Mouse (Mus musculus): Measurements from ENCODE around the gene Chrna5. TPM values are rescaled to one million over a fixed set of nuclear protein-coding genes. Genes with fewer than 3 reads are reported as not detected.
"Not testable (repeated sequence)": the region's sequence is repeated elsewhere in the genome, so short reads cannot be mapped to it uniquely, and the experiment has no call there.

Gene Chrna5
- 0.21 and 0.58 TPM in 2 replicates for polyA plus RNA-seq (2015; fragmentation: Nextera tagmentation; extraction: Ambion mirVana)

DNA sequence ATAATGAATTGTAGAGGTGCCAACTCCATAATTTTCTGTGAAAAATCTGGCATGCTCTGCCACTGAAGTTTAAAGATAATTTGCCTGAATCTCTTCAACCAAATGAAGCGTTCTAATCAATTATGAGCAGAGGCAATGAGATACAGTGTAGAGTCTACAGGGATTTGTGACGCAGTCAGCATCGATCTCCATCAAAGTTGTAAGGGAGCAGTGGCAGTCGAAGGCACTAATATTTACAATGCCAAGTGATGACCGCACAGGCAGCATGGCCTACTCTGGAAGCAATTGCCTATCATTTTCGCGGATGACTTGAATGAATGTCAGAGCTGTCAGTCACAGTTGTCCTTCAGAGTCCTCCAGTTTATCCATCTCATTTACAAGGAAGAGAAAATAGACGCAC is at the start of gene Chrna5:
Chrna5 (plus strand) TSS at position 207 of the 400 bp plus-strand sequence.
- Histone ChIP-seq H3K4me3 (ENCODE audit: low read length) (peak within 1 kb of the TSS; percentile 73), H3K27me3 (replicated peaks; ENCODE audit: control insufficient read depth, insufficient read depth, low read length) (peaks cover 26% of the 10 kb centered on the region), H3K9ac (ENCODE audit: low read depth, low read length) (peak within 1 kb of the TSS; percentile 60), H3K4me2 (ENCODE audit: low read depth, low read length) (peak within 1 kb of the TSS; percentile 98), H3K4me1 (ENCODE audit: control insufficient read depth, insufficient read depth, low read length) (peaks cover 6% of the 10 kb centered on the region; the same call in 1 of the 2 replicates), H3K36me3 (ENCODE audit: control insufficient read depth, insufficient read depth, low read length) (no peaks in the 10 kb centered on the region), H3K27ac (ENCODE audit: low read length) (no peak within 1 kb of the TSS), H3K9me3 (ENCODE audit: control insufficient read depth, low read length) (no peaks in the 10 kb centered on the region)
- 63% methylated on average over 8 of the region's 8 CpGs for WGBS
- no peak; the same call in 1 of the 2 replicates for ATAC-seq

GRCm38 (mm10) chr9:54931765-54932164 is 48.9 kb upstream of the Chrna5 start:
- no peaks in the 10 kb centered on the region for H3K36me3 ChIP-seq (ENCODE audit: control insufficient read depth, insufficient read depth, low read length)
- no peak overlapping the region for H3K4me3 ChIP-seq (ENCODE audit: low read length)
- H3K9me3 ChIP-seq (ENCODE audit: control insufficient read depth, low read length): no peaks in the 10 kb centered on the region
- WGBS: 18% methylated on average over 1 of the region's 1 CpGs
- H3K4me2 ChIP-seq (ENCODE audit: low read depth, low read length): no peak overlapping the region
- H3K27me3 ChIP-seq (replicated peaks; ENCODE audit: control insufficient read depth, insufficient read depth, low read length): no peaks in the 10 kb centered on the region
- H3K9ac ChIP-seq (ENCODE audit: low read depth, low read length): no peak overlapping the region
- H3K27ac ChIP-seq (ENCODE audit: low read length): no peak overlapping the region
- ATAC-seq: no peak
- H3K4me1 ChIP-seq (ENCODE audit: control insufficient read depth, insufficient read depth, low read length): no peaks in the 10 kb centered on the region

DNA sequence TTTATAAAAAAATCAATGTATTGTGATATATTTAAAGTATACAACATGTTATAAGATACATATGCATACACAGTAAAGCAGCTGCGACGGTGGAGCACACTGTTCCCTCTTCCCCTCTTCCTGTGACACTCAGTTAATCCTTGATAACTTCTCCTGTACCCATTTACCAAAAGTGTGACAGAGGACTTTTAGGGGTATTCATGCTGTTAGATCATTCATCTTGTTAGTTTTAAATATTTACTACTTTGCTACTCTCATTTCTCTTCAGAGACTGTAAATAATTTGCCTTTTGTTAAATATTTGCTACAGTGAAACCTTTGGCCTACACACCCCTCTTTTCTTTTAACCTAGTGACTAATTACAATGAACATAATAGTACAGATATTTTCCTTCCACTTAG is 48.3 kb upstream of the Chrna5 start:
- no peak overlapping the region for H3K4me2 ChIP-seq (ENCODE audit: low read depth, low read length)
- H3K27me3 ChIP-seq (replicated peaks; ENCODE audit: control insufficient read depth, insufficient read depth, low read length): no peaks in the 10 kb centered on the region
- H3K4me1 ChIP-seq (ENCODE audit: control insufficient read depth, insufficient read depth, low read length): no peaks in the 10 kb centered on the region
- no peak for ATAC-seq
- no peaks in the 10 kb centered on the region for H3K36me3 ChIP-seq (ENCODE audit: control insufficient read depth, insufficient read depth, low read length)
- no peak overlapping the region for H3K27ac ChIP-seq (ENCODE audit: low read length)
- no peak overlapping the region for H3K9ac ChIP-seq (ENCODE audit: low read depth, low read length)
- no peak overlapping the region for H3K4me3 ChIP-seq (ENCODE audit: low read length)
- H3K9me3 ChIP-seq (ENCODE audit: control insufficient read depth, low read length): no peaks in the 10 kb centered on the region
- WGBS: 70% methylated on average over 2 of the region's 2 CpGs

DNA sequence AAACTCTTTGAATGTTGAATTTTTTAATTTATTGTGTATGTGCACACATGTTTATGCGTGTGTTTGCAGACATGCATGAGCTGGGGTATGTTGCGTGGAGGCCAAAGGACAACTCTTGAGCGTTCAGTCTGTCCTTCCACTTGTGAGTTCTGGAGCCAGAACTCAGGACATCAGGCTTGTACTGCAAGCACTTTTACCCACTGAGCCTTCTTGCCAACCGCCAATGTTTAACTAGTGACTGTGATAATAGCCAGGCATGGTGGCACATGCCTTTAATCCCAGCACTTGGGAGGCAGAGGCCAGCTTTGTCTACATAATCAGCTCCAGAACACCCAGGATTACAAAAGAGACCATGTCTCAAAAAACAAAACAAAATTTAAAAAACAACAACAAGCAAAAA is 38.6 kb upstream of the Chrna5 start:
- ATAC-seq: no peak
- 89% methylated on average over 4 of the region's 4 CpGs for WGBS
- no peaks in the 10 kb centered on the region for H3K4me1 ChIP-seq (ENCODE audit: control insufficient read depth, insufficient read depth, low read length)
- H3K36me3 ChIP-seq (ENCODE audit: control insufficient read depth, insufficient read depth, low read length): no peaks in the 10 kb centered on the region
- no peak overlapping the region for H3K4me2 ChIP-seq (ENCODE audit: low read depth, low read length)
- H3K4me3 ChIP-seq (ENCODE audit: low read length): no peak overlapping the region
- H3K27ac ChIP-seq (ENCODE audit: low read length): no peak overlapping the region
- H3K9me3 ChIP-seq (ENCODE audit: control insufficient read depth, low read length): no peaks in the 10 kb centered on the region
- no peaks in the 10 kb centered on the region for H3K27me3 ChIP-seq (replicated peaks; ENCODE audit: control insufficient read depth, insufficient read depth, low read length)
- no peak overlapping the region for H3K9ac ChIP-seq (ENCODE audit: low read depth, low read length)

DNA sequence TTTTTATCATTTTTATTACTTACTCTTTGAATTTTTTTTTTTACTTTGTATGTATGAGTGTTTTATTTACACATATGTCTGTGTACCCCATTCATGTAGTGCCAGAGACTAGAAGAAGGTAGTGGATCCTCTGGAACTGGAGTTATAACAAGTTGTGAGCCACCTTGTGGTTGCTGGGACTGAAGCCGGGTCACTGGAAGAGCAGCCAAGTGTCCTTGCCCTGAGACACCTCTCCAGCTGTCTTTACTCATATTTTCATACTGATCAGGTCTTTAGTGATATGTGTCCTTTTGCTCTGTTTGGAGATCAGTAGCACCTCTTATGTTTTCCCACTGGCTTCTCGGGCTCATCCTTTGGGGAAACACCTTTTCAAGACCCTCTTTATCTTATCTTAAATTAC is 36.2 kb upstream of the Chrna5 start:
- WGBS: 69% methylated on average over 2 of the region's 2 CpGs
- H3K9ac ChIP-seq (ENCODE audit: low read depth, low read length): no peak overlapping the region
- ATAC-seq: no peak

GRCm38 (mm10) chr9:54946256-54946655 is 34.4 kb upstream of the Chrna5 start:
- Histone ChIP-seq H3K27ac (ENCODE audit: low read length) (no peak overlapping the region), H3K36me3 (ENCODE audit: control insufficient read depth, insufficient read depth, low read length) (no peaks in the 10 kb centered on the region), H3K4me2 (ENCODE audit: low read depth, low read length) (no peak overlapping the region), H3K27me3 (replicated peaks; ENCODE audit: control insufficient read depth, insufficient read depth, low read length) (no peaks in the 10 kb centered on the region), H3K4me3 (ENCODE audit: low read length) (no peak overlapping the region), H3K9ac (ENCODE audit: low read depth, low read length) (no peak overlapping the region), H3K4me1 (ENCODE audit: control insufficient read depth, insufficient read depth, low read length) (peaks cover under 1% of the 10 kb centered on the region; the same call in 1 of the 2 replicates), H3K9me3 (ENCODE audit: control insufficient read depth, low read length) (no peaks in the 10 kb centered on the region)
- no peak for ATAC-seq
- 73% methylated on average over 16 of the region's 16 CpGs for WGBS

More for the DNA sequence above, 36.2 kb upstream of the Chrna5 start:
- no peaks in the 10 kb centered on the region for H3K27me3 ChIP-seq (replicated peaks; ENCODE audit: control insufficient read depth, insufficient read depth, low read length)
- no peaks in the 10 kb centered on the region for H3K9me3 ChIP-seq (ENCODE audit: control insufficient read depth, low read length)
- no peak overlapping the region for H3K4me2 ChIP-seq (ENCODE audit: low read depth, low read length)
- no peaks in the 10 kb centered on the region for H3K36me3 ChIP-seq (ENCODE audit: control insufficient read depth, insufficient read depth, low read length)
- H3K4me3 ChIP-seq (ENCODE audit: low read length): no peak overlapping the region
- no peak overlapping the region for H3K27ac ChIP-seq (ENCODE audit: low read length)
- no peaks in the 10 kb centered on the region for H3K4me1 ChIP-seq (ENCODE audit: control insufficient read depth, insufficient read depth, low read length)

- Histone ChIP-seq H3K36me3 (ENCODE audit: control insufficient read depth, insufficient read depth, low read length) (peaks cover 3% of the 10 kb centered on the region; the same call in 1 of the 2 replicates), H3K4me3 (ENCODE audit: low read length) (no peak overlapping the region), H3K9ac (ENCODE audit: low read depth, low read length) (no peak overlapping the region), H3K4me1 (ENCODE audit: control insufficient read depth, insufficient read depth, low read length) (peaks cover 7% of the 10 kb centered on the region; the same call in 1 of the 2 replicates), H3K27me3 (replicated peaks; ENCODE audit: control insufficient read depth, insufficient read depth, low read length) (no peaks in the 10 kb centered on the region), H3K9me3 (ENCODE audit: control insufficient read depth, low read length) (no peaks in the 10 kb centered on the region), H3K27ac (ENCODE audit: low read length) (no peak overlapping the region), H3K4me2 (ENCODE audit: low read depth, low read length) (no peak overlapping the region)
- no peak for ATAC-seq
Observed at GRCm38 (mm10) chr9:54949465-54949864, 31.2 kb upstream of the Chrna5 start.

- H3K36me3 ChIP-seq (ENCODE audit: control insufficient read depth, insufficient read depth, low read length); H3K4me1 ChIP-seq (ENCODE audit: control insufficient read depth, insufficient read depth, low read length); H3K27me3 ChIP-seq (replicated peaks; ENCODE audit: control insufficient read depth, insufficient read depth, low read length); H3K9me3 ChIP-seq (ENCODE audit: control insufficient read depth, low read length): not testable (repeated sequence)
- Histone ChIP-seq H3K9ac (ENCODE audit: low read depth, low read length) (peak overlapping the region; percentile 87; the same call in 1 of the 2 replicates), H3K4me3 (ENCODE audit: low read length) (peak overlapping the region; percentile 82), H3K27ac (ENCODE audit: low read length) (peak overlapping the region; percentile 72), H3K4me2 (ENCODE audit: low read depth, low read length) (peak overlapping the region; percentile 51)
- 42% methylated on average over 8 of the region's 8 CpGs for WGBS
- peak; percentile 36; the same call in 1 of the 2 replicates for ATAC-seq
Observed at GRCm38 (mm10) chr9:54950162-54950561, 30.5 kb upstream of the Chrna5 start.

DNA sequence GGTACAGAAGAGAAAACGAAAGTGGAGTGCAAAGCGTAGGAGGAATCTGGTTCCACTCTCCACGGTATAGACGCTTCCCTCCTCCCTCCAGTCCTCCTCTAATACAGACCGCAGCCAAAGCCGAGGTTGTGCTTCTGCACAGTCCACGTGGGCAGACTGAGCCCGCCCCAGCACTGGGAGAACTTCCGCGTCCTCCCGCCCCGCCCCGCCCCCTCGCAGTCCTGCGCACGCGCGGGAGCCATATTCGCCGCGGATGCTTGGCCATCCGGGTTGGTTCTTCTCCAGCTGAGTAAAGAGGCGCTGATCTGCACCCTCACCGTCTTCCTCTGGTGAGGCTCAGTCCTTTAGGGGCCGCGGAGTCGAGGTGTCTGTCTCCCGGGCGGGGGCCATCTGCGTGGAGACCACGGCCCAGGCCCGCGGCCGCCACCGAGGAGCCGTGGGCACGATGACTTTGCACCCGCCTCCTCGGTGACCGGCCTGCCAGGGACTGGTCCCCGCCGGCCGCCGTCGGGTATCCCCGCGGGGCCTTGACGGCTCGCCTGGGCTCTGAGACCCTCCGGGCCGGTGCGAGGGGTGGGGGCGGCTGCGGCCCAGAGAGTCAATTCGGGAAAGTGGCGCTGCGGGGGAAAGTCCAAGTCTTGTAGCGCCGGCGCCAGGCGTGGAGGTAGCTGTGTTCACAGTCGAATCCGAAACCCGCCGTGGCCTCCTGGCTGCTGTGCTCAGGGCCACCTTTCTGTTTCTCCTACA is 29.9 kb upstream of the Chrna5 start, which contains the start of the genes Psma4 and AY074887:
Psma4 (plus strand) TSS at position 216 of the 747 bp plus-strand sequence.
AY074887 (minus strand) TSS at position 424 of the 747 bp plus-strand sequence.
- Histone ChIP-seq H3K9me3 (ENCODE audit: control insufficient read depth, low read length) (no peaks in the 10 kb centered on the region), H3K27ac (ENCODE audit: low read length) (peak within 1 kb of the TSS; percentile 91), H3K27me3 (replicated peaks; ENCODE audit: control insufficient read depth, insufficient read depth, low read length) (no peaks in the 10 kb centered on the region), H3K4me3 (ENCODE audit: low read length) (peak within 1 kb of the TSS; percentile 82), H3K9ac (ENCODE audit: low read depth, low read length) (peak within 1 kb of the TSS; percentile 87), H3K36me3 (ENCODE audit: control insufficient read depth, insufficient read depth, low read length) (peaks cover 7% of the 10 kb centered on the region; the same call in 1 of the 2 replicates), H3K4me1 (ENCODE audit: control insufficient read depth, insufficient read depth, low read length) (peaks cover 7% of the 10 kb centered on the region; the same call in 1 of the 2 replicates), H3K4me2 (ENCODE audit: low read depth, low read length) (peak within 1 kb of the TSS; percentile 67)
- ATAC-seq: peak; percentile 100
- under 1% methylated on average over 65 of the region's 65 CpGs for WGBS
